Mouse (Mus musculus) thymus, adult 2 months (tissue): ENCODE data around the gene Fgfr2.

Experiments
- CTCF ChIP-seq: fragments of 200-500 bp; IDR thresholded peaks from 2 replicates; pipeline ENCODE4 v1.5.1; 2012; ENCODE audit warnings: mild to moderate bottlenecking, control low read depth, low read length, moderate library complexity, borderline replicate concordance; ENCODE audit not compliant: control insufficient read depth, poor library complexity, insufficient read depth; ENCODE audit errors: extremely low read depth
- POLR2A ChIP-seq: fragments of 200-500 bp; IDR thresholded peaks from 2 replicates; pipeline ENCODE4 v1.6.1; 2012; ENCODE audit warnings: mild to moderate bottlenecking, low read length, control low read depth, moderate library complexity; ENCODE audit not compliant: control insufficient read depth, poor library complexity, insufficient read depth; ENCODE audit errors: extremely low read depth

DNA sequence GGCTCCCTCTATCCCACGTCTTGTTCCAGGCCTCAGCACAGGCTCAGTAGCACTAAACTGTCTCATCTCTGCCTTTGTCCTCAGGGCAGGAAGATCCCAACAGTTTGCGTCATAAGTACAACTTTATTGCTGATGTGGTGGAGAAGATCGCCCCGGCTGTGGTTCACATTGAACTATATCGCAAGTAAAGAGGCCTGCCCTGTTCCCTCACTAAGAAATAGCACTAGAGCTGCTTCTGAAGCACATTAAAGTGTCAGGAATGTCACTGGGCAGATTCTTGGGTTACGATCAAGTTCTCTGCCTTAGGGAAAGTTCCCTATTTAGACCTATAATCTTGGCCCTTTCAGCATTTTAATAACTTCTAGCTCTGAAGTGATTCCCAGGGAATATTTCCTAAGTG is 2161.7 kb downstream of the Fgfr2 start:
- no peak for TF ChIP-seq CTCF
- no peak for TF ChIP-seq POLR2A
